Mouse (Mus musculus): ENCODE data around the gene Cdiptos. TPM values are rescaled to one million over a fixed set of nuclear protein-coding genes. Genes with fewer than 3 reads are reported as not detected.

The Cdiptos gene
- total RNA-seq (2021), result not detected

DNA sequence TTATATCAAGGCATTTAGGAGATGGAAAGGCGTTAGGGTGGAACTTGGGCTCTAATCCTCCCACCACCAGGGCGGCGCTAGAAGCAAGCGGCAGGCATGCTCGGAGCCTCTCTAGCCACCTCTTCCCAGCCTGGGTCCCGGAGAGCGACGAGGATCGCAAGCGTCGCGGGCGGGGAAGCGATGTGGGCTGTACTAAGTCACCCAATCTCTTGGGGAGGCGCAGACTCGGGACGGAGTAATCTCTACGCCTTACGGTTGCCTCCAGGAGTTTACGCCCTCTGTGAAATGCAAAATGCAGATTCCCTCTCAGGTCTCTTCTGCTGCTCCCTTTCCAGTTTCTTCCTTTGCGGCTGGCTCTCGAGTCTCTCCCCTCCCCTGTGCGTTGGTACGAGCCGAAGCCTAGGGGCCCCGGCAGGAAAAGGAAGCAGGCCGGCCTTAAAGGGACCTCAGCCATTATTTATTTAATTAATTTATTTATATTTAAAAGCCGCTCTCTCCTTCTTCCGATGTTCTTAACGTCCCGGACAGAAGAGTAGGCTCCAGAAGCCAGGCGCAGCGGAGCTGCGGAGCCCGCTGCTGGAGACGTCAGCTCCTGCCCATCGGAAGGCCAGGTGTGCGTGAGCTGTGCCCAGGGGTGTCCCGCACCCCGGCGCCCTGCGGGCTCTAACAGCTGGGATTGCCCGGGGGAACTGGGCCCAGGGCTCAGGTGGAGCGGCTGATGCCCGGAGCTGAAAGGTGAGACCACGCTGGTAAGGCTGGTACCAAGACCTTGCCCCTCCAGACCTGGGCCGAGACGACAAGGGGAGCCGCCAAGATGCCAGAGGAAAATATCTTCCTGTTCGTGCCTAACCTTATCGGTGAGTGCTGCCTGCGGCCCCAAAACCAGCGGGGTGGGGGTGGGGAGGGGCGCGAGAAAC lies at the start of gene Cdiptos:
TSS of gene Cdiptos (minus strand) at position 149 of the 917 bp plus-strand sequence.
- DNase-seq, result peak; percentile 98
- intact Hi-C loops (cut with DNase I), result no loop called here

DNA sequence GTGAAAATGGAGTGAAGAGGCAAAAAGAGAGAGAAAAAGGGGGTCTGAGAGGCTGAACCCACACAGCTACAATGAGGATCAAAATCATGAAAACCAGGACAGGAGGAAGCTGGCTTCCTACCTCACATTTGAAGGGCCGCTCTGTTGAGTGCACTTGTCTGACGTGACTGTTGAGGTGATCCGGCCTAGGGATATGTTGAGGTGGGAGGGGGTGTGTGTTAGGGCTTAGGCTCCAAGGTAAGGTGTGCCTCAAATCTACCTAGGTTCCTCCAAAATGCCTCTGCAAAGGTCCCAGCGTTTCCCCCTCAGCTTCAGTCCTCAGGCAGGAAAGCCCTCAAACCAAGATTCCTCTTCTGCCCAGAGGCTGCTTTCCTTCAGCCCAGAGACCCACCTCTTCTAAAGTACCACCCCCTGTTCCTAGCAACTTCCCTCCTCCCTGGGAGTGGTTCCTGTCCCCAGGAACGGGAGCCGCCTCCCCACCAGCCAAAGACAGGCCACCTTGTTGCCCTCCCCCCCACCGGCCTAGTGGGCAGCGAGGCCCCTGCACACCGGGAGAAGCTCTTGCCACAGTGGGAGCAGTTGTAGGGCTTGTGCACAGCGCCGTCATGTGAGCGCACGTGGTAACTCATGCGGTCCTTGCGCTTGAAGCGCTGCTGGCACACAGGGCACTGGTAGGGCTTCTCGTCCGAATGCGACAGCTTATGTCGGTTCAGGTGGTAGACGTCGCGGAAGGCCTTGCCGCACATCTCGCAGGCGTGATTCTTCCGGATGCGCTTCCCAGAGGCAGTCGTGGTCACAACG lies 49.1 kb upstream of the Cdiptos start:
- peak; percentile 82 for DNase-seq
- intact Hi-C loops (cut with DNase I), result no loop called here

DNA sequence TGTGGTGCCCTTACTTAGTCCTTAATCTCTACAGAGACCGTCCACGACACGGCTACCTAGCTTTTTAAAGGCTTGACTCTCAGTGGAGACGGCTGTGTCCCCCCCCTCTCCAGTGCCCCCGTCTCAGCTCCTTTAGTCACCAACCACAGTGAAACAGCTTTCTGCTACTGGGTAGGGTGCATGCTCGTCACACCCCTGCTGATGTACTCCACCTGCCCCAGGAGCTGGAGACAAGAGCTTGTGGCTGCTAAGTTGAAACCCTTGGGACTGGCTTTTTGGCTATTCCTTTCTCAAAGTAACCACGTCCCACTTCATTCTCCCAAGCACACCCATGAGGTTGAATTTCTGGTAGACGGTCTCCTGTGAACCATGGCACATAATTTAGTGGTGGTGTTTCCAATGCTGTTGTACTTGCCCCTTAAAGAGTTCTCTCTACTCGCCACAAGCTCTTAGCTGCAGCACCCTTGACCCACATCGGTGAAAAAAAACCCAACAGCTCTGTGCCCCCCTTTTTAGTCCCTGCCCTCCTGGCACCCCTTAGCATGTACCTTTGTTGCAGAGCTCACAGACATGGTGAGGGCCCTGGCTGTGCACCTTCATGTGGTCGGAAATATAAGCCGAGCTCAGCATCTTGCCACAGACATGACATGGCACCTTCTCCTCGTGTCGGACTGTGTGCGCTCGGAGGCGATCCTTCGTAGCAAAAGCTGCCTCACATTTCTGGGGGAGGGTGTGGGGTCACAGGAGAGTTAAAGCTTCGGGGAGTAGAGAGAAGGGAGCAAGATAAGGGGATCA lies 48.2 kb upstream of the Cdiptos start:
- intact Hi-C loops (cut with DNase I), result no loop called here
- DNase-seq, result no peak

- DNase-seq, result no peak
- intact Hi-C loops (cut with DNase I), result no loop called here
Observed at GRCm38 (mm10) chr7:127023272-127023691, 47.4 kb upstream of the Cdiptos start.

- intact Hi-C loops (cut with DNase I), result no loop called here
- no peak for DNase-seq
Observed at GRCm38 (mm10) chr7:127022528-127023271, 46.8 kb upstream of the Cdiptos start.

GRCm38 (mm10) chr7:127021563-127022527 lies 45.9 kb upstream of the Cdiptos start:
- intact Hi-C loops (cut with DNase I), result no loop called here
- DNase-seq, result no peak

DNA sequence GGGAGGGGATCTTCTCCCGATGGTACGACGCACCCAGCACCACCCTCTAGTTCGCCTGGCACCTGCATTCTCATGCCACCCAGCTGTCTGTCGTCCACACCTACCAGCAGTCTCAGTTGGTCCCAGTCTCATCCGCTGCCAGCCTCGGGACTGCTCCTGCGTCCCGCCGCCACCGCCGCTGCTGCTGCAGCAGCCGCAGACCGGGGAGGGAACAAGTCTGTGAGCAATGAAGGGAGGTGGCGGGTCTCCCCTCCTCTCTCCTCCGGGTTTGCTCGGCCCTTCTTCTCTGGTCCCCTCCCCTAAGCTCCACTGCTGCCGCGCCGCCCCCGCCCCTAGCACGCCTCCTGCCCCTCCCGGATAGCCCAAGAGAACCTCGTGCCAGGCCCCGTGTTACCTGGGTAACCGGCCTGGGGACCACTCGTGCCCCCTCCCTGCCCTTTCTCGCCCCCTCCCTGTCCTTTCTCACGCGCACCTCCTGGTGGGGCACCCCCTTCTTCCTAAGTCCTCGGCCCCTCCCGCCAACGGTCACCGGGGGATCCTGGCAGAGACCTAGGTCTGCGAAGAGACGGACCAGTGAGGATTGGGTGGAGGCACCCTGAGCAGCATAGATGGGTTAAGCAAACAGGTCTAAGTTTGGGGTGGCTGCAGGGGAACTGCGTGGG lies 45.1 kb upstream of the Cdiptos start, which contains the start of the genes Gm42742 and Prrt2:
TSS of gene Gm42742 (minus strand) at position 197 of the 662 bp plus-strand sequence.
TSS of gene Prrt2 (minus strand) at position 311 of the 662 bp plus-strand sequence.
- intact Hi-C loops (cut with DNase I), result no loop called here
- DNase-seq, result peak; percentile 81

GRCm38 (mm10) chr7:127020491-127020890 lies 44.6 kb upstream of the Cdiptos start:
- DNase-seq, result no peak
- intact Hi-C loops (cut with DNase I), result no loop called here

GRCm38 (mm10) chr7:127020031-127020430 lies 44.1 kb upstream of the Cdiptos start:
- intact Hi-C loops (cut with DNase I), result no loop called here
- no peak for DNase-seq

GRCm38 (mm10) chr7:127019306-127019960 lies 43.5 kb upstream of the Cdiptos start:
- intact Hi-C loops (cut with DNase I), result no loop called here
- no peak for DNase-seq

DNA sequence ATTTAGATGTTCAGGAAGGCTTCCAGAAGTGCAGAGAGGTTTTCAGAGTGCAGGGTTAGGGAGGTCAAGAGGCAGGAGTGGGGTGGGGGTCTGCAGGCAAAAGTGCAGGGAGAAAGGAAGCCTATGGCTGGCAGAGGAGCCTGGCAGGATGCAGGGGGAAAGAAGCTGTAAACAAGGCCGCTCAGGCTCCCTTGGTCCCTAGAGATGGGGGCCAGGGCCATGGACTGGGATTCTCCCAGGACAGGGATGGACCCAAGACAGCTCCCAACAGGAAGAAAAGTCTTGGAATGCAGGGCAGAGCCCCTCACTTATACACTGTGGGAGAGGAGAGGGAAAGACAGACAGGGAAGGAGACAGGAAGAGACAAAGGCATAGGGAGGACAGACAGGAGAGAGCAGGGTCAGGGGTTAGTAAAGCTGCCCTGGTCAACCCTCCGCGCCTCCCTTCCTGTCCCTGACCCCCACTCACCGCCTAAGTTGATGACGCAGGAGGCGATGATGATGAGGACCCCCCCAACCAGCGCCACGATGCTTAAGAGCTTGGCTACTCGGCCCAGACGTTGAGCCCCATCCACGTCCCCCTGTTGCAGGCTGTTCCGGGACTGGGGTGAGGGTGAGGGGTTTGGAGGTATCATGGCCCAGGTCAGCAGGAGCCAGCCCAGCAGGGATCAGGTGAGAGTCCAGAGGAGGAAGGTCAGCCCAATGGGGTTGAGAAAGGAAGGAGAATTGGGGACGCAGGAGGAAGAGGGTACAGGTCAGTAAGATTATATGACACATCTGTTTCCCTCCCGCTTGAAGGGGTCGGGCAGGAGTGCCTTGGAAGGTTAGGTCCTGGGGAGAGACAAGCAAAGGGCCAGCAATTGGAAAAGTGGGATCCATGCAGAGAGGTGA lies 42.8 kb upstream of the Cdiptos start:
- DNase-seq, result no peak
- intact Hi-C loops (cut with DNase I), result no loop called here

- DNase-seq, result no peak
- intact Hi-C loops (cut with DNase I), result no loop called here
Observed at GRCm38 (mm10) chr7:127017950-127018345, 42.0 kb upstream of the Cdiptos start.

- peak; percentile 99 for DNase-seq
- intact Hi-C loops (cut with DNase I), result no loop called here
Observed at GRCm38 (mm10) chr7:127016971-127017949, 41.4 kb upstream of the Cdiptos start, which contains the start of gene Pagr1a. TSS of gene Pagr1a (minus strand) at chr7:127017352.

GRCm38 (mm10) chr7:127016486-127016938 lies 40.6 kb upstream of the Cdiptos start:
- intact Hi-C loops (cut with DNase I), result no loop called here
- DNase-seq, result no peak

DNA sequence TGATC lies 40.4 kb upstream of the Cdiptos start, which contains the start of gene Pagr1b:
TSS of gene Pagr1b (minus strand) at position 4 of the 5 bp plus-strand sequence.
- intact Hi-C loops (cut with DNase I), result no loop called here
- no peak for DNase-seq

DNA sequence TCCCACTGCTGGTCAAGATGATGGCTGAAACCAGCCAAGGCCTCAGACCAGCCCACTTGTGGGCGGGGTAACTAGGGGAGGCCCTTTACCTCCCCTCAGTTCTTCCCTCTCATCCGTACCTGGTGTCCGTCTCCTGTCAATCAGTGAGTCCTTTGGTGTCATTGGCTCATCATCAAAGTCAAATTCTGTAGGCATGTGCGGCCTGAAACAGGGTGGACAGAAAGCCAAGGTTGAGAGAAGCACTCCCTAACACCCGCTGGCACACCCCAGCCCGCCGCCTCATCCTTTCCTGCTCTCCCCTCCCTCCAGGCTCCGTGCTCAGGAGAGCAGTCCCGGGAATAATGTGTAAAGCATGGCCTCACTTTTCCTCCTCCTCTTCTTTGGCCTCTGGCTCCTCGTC lies 40.2 kb upstream of the Cdiptos start:
- DNase-seq, result no peak
- intact Hi-C loops (cut with DNase I), result no loop called here
